Mouse (Mus musculus) lung, adult 2 months (tissue): Measurements from ENCODE around the gene Uckl1.

Experiments
- CTCF ChIP-seq: fragments of 200-500 bp; IDR thresholded peaks from 2 replicates; pipeline ENCODE4 v1.5.1; 2011; ENCODE audit warnings: mild to moderate bottlenecking, low read length, control low read depth; ENCODE audit not compliant: insufficient read depth
- POLR2A ChIP-seq: fragments of 200-500 bp; IDR thresholded peaks from 2 replicates; pipeline ENCODE4 v1.6.1; 2011; ENCODE audit warnings: low read depth, mild to moderate bottlenecking, control low read depth, low read length, borderline replicate concordance; ENCODE audit errors: extremely low read depth

GRCm38 (mm10) chr2:181571941-181572670, 12.6 kb downstream of the Uckl1 start:
- no peak for TF ChIP-seq CTCF
- no peak for TF ChIP-seq POLR2A
